Mouse (Mus musculus) 416B (cell line): ENCODE data around the gene Pias4.
"Not testable (repeated sequence)": the region's sequence is repeated elsewhere in the genome, so short reads cannot be mapped to it uniquely, and the experiment has no call there.

Experiments
- DNase-seq: peaks from one replicate; pipeline ENCODE4 v3.0.0; 2011; ENCODE audit warnings: low read depth

Pias4 gene

DNA sequence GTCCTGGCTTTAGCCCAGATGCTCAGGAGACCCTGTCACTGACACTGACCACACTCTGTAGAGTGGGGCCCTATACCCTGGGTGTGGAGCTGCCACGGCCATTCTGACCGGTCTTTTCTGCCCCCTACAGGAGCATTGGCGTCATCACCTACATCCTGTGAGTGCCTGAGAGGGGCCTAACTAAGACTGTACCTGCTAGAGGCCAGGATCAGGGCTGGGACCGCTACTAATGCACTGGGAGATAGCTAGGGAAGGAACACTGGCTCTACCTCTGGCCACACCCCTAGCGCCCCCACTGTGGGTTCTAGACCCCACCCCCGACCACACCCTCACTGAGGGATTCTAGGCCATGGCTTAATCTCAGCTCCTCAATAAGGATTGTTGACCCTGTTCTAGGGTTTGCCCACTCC, 23.2 kb upstream of the Pias4 start:
- DNase-seq, result peak; percentile 56

GRCm38 (mm10) chr10:81190236-81190911, 22.7 kb upstream of the Pias4 start:
- DNase-seq, result peak; percentile 54

DNA sequence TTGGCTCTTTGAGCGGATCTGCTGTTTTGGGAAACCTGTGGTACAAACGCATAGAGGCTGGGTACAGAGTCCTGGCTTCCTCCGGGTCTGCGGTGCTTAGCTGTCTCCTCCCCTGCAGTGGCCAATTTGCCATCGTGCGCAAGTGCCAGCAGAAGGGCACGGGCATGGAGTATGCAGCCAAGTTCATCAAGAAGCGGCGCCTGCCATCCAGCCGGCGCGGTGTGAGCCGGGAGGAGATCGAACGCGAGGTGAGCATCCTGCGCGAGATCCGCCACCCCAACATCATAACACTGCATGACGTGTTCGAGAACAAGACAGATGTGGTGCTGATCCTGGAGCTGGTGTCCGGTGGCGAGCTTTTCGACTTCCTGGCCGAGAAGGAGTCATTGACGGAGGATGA, 22.1 kb upstream of the Pias4 start:
- DNase-seq, result no peak

DNA sequence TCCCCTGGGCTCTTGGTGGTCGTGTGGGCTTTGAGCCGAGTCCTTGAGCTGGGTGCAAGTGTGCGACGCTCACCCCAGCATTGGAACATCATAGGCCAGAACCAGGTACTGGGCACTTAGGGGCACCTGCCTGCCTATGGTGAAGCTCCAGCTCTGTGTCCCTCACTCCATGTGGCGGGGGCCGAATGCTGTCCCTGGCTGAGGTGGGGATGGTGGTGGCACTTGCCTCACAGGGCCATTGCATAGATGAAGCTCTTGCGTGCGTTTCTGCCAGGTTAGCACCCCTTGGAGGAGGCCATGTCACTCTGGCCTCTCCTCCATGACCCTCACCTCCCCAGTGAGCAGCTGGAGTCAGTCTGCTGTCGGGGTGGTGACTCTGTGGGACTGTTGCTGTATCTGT, 19.4 kb upstream of the Pias4 start:
- no peak for DNase-seq

DNA sequence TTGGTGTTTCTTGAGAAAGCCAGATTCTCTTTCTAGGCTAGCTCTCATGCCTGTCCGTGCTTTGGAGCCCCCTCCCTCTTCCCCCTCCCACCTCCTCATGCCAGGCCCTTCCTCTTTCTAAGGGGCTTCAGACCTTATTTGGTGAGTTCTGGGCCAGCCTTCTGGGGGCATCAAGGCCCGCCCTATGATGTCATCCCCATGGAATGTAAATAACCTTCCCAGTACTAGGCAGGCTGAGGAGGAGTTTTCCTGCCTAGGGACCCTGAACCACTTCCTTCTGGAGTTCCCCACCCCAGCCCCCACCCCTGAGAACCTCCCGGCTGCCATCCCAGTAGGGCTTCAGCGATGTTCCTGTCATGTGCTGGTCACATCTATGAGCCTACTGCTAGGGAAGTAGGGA, 17.0 kb upstream of the Pias4 start:
- DNase-seq, result no peak

DNA sequence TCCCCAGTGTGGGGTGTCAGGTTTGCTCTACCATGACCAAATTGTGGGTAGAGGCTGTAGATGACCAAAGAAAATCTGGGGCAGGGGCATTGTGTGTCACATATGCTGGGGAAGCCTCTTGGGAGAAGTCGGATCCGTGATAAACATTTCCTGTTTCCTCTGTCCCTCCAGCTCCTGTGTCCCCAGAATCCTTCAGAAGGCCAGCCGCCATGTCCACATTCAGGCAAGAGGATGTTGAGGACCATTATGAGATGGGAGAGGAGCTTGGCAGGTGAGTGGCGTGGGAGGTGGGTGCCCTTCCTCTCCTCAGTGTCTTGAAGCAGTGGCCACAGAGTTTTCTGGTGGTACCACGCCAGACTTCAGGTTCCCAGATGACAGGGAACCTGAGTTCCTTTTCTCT, 16.1 kb upstream of the Pias4 start, which contains the start of gene 4930442H23Rik:
Gene 4930442H23Rik (minus strand): TSS at position 45 of the 400 bp plus-strand sequence.
- no peak for DNase-seq

- DNase-seq, result peak; percentile 100
Measured at GRCm38 (mm10) chr10:81182336-81183333, 14.9 kb upstream of the Pias4 start, which contains the start of gene Dapk3. Gene Dapk3, plus strand, starts transcription at chr10:81183005.

GRCm38 (mm10) chr10:81181860-81182259, 14.1 kb upstream of the Pias4 start:
- not testable (repeated sequence) for DNase-seq

- DNase-seq, result no peak
Measured at GRCm38 (mm10) chr10:81180946-81181345, 13.2 kb upstream of the Pias4 start.

- DNase-seq, result no peak
Measured at GRCm38 (mm10) chr10:81179451-81180342, 12.0 kb upstream of the Pias4 start.

GRCm38 (mm10) chr10:81178927-81179326, 11.2 kb upstream of the Pias4 start:
- DNase-seq, result no peak

DNA sequence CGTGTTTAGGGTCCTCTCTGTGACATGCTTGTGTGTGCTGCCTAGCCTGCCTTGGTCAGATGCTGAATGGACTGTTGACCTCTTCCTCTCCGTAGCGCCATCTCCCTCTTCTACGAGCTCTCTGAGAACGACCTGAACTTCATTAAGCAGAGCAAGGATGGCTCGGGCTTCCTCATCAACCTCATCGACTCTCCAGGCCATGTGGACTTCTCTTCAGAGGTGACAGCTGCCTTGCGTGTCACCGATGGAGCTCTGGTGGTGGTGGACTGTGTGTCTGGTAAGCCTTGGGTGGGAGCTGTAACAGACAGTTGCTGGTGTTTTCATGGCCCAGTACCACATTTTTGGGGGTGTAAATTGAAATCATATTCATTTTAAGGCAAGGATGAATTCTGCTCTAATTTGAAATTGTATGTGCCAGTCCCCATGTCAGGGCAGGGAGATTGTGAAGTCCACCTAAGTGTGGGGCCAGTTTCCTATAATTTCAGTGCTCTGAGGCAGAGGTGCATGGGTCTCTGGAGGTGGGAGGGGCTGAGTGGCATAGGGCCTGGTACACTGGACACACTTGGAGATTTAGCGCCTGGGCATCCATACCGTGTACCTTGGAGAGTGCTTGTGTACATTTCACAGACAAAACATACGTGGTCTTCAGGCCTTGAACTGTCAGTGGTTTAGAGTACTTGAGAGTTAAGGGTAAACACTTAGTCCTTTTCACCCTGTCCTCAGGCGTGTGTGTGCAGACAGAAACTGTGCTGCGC, 10.4 kb upstream of the Pias4 start:
- DNase-seq, result no peak

- peak; percentile 52 for DNase-seq
Measured at GRCm38 (mm10) chr10:81177491-81177925, 9.8 kb upstream of the Pias4 start.

DNA sequence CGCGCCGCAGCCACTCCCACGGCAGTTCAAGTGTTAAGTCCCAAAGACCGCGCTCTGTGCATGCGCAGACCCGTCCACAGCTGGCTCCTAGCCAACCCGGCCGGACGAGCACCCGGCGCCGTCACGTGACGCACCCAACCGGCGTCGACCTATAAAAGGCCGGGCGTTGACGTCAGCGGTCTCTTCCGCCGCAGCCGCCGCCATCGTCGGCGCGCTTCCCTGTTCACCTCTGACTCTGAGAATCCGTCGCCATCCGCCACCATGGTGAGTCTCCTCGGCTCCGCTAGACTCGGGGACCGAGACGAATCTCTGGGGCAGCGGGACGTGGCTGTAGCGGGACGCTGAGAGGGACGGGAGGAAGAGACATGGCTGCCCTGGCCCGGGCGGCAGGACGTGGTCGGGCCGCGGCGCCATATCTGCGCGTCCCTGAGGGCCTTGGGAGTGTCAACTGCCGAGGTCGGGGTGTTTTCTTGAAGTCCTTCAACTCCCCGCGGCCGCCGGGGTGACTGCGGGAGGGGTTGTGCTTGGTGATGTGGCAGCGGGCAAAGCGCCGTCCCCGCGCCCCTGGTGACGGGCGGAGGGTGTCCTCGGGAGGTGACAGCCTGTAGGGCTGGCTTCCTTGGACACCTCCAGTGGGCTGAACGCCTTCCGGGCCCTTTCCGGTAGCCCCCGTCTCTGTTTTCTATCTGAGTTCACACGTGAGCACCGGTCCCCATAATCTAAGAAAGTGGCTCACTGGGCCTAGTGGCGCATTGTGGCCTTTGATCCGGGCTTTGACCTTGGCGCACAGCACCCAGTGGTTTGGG, 8.9 kb upstream of the Pias4 start, which contains the start of gene Eef2:
Gene Eef2 (plus strand): TSS at position 166 of the 806 bp plus-strand sequence.
- DNase-seq, result peak; percentile 97

DNA sequence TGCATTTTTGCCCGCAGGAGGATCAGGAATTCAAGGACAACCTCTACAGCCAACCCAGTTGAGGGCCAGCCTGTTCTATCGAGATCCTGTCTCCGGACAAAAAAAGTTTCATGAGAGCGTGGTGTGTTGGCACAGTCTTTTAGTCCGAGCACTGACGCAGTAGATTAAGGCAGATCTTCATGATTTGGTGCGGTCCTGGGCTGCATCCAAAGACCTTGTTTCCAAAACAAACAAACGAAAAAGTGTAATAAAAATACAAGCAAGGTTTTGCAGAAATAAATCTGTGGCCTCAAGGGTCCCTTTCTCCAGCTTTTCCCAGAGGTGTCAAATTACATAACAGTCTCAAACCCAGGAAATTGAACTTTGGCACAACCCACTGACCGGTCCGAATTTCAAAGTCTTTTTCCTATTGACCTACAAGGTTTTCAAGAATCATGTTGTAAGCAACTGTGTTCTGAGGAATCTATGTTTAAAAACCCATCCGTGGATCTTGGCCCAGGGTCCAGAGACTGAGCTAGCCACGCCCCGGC, 8.3 kb upstream of the Pias4 start:
- DNase-seq, result no peak

GRCm38 (mm10) chr10:81175345-81175701, 7.6 kb upstream of the Pias4 start:
- not testable (repeated sequence) for DNase-seq

GRCm38 (mm10) chr10:81174617-81175344, 7.1 kb upstream of the Pias4 start:
- DNase-seq, result peak; percentile 92

- peak; percentile 89 for DNase-seq
Measured at GRCm38 (mm10) chr10:81173132-81173531, 5.4 kb upstream of the Pias4 start.

DNA sequence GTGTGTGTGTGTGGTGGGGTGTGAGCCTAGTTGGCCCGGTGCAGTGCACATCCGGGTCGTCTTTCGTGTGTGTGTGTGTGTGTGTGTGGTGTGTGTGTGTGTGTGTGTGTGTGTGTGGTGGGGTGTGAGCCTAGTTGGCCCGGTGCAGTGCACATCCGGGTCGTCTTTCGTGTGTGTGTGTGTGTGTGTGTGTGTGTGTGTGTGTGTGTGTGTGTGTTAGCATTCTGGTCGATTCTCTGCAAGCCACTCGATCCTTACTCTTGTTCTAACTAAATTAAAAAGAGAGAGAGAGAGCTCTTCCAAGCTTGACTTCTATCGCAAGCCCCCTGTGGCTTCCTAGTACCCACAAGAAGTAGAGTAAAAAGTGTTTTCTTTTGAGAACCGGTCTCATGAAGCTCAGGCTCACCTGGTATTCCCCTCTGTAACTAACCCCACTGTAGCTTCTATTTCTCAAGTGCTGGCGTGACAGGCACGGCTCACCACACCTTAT, 1.7 kb upstream of the Pias4 start:
- peak; percentile 75 for DNase-seq
